Mouse (Mus musculus): Measurements from ENCODE around the gene Mgmt. TPM values are rescaled to one million over a fixed set of nuclear protein-coding genes. Genes with fewer than 3 reads are reported as not detected.

The Mgmt gene
- polyA plus RNA-seq, 1 experiment: 0.06 TPM

DNA sequence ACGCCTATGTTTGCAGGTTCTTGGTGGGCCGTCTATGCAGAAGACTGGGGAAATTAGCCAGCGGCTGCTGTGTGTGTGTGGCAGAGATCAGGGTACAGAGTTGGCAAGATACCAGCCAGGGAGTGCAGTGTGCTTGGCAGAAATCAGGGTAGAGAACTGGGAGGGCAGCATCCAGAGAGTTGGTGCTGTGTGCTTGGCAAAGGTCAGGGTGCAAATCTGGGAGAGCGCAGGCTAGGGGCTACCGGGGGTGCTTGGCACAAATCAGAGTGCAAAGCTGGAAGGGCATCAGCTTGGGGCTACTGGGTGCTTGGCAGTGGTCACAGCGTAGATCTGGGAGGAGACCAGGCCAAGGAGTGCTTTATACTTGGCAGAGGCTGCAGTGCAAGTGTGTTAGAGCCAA lies 175.4 kb downstream of the Mgmt start:
- Histone ChIP-seq H3K27me3 (ENCODE audit: control insufficient read depth) (no peaks in the 10 kb centered on the region), H3K4me1 (ENCODE audit: control insufficient read depth) (no peaks in the 10 kb centered on the region), H3K4me3 (replicated peaks) (no peak overlapping the region), H3K36me3 (ENCODE audit: control insufficient read depth) (no peaks in the 10 kb centered on the region), H3K9me3 (ENCODE audit: control insufficient read depth, low read length) (no peaks in the 10 kb centered on the region; the same call in 1 of the 2 replicates)
- TF ChIP-seq TAL1 (IDR thresholded peaks at IDR 0.05; ENCODE audit: low read length): no peak
- no peak for TF ChIP-seq GATA1 (IDR thresholded peaks at IDR 0.05; ENCODE audit: low read length)

DNA sequence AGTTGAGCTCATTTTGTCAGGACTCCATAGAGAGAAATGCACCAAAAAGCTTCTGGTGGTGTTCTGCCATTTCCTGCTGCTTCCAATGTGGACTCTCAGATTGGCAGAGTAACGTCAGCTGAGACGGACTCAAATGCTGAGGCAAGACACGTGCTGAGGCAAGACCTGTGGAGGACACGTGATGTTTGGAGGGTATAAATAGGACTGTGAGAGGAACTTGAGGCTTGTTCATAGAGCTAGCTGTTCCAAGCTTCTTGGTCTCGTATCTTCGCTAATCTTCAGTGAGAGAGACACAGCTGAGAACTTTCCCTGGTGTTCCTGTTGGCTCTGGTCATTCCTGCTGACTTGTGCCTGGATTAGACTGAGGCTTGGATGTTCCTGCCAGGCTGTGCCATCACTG lies 176.9 kb downstream of the Mgmt start:
- no peaks in the 10 kb centered on the region; the same call in 1 of the 2 replicates for H3K9me3 ChIP-seq (ENCODE audit: control insufficient read depth, low read length)

DNA sequence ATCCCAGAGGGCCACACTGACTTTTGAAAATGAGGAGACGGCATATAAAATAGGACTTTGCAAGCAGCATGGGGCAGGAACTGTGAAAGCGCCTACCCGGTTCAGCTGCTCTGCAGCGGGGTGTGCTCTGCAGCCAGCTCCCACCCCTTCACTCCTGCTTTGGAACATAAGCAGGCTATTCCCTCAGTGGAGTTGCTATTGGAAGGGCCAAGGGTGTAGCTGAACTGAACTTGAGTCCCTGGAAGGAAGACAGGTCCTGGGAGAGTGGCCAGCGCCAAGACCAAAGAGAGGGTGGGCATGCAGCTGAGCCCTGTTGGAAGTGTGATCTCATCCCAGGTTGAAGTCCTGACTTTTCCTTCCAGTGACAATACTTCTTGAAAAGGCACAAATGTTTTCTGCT lies 179.5 kb downstream of the Mgmt start:
- Histone ChIP-seq H3K9me3 (ENCODE audit: control insufficient read depth, low read length) (no peaks in the 10 kb centered on the region; the same call in 1 of the 2 replicates), H3K4me1 (ENCODE audit: control insufficient read depth) (no peaks in the 10 kb centered on the region), H3K27me3 (ENCODE audit: control insufficient read depth) (no peaks in the 10 kb centered on the region), H3K36me3 (ENCODE audit: control insufficient read depth) (no peaks in the 10 kb centered on the region), H3K4me3 (replicated peaks) (no peak overlapping the region)
- TF ChIP-seq GATA1 (IDR thresholded peaks at IDR 0.05; ENCODE audit: low read length): no peak
- TF ChIP-seq TAL1 (IDR thresholded peaks at IDR 0.05; ENCODE audit: low read length): no peak

More for the DNA sequence above, 176.9 kb downstream of the Mgmt start:
- TF ChIP-seq TAL1 (IDR thresholded peaks at IDR 0.05; ENCODE audit: low read length) (no peak), GATA1 (IDR thresholded peaks at IDR 0.05; ENCODE audit: low read length) (no peak)
- no peaks in the 10 kb centered on the region for H3K27me3 ChIP-seq (ENCODE audit: control insufficient read depth)
- no peaks in the 10 kb centered on the region for H3K4me1 ChIP-seq (ENCODE audit: control insufficient read depth)
- H3K4me3 ChIP-seq (replicated peaks): no peak overlapping the region
- H3K36me3 ChIP-seq (ENCODE audit: control insufficient read depth): no peaks in the 10 kb centered on the region

DNA sequence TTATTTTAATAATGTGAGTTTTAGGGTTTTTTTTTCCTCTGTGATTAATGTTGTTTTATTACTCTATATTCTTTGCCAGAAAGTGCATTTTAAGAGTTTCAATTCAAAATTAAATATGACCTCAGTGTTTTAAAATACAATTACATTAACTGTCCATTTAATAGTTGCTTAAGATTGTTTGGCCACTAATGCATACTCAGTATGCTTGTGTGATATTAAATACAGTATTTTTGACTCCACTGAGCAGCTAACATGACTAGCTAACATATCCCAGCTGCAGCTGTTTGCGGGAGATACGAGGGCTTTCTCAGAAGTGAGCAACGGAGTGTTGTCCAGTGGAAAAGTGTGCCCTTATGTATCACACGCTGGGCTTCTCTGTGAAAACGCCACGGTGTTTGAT lies 179.9 kb downstream of the Mgmt start:
- Histone ChIP-seq H3K4me3 (replicated peaks) (no peak overlapping the region), H3K4me1 (ENCODE audit: control insufficient read depth) (no peaks in the 10 kb centered on the region), H3K36me3 (ENCODE audit: control insufficient read depth) (no peaks in the 10 kb centered on the region), H3K27me3 (ENCODE audit: control insufficient read depth) (no peaks in the 10 kb centered on the region), H3K9me3 (ENCODE audit: control insufficient read depth, low read length) (no peaks in the 10 kb centered on the region; the same call in 1 of the 2 replicates)
- TF ChIP-seq GATA1 (IDR thresholded peaks at IDR 0.05; ENCODE audit: low read length) (no peak), TAL1 (IDR thresholded peaks at IDR 0.05; ENCODE audit: low read length) (no peak)

GRCm38 (mm10) chr7:137075301-137075700 lies 180.9 kb downstream of the Mgmt start:
- no peak overlapping the region for H3K4me3 ChIP-seq (replicated peaks)
- no peaks in the 10 kb centered on the region for H3K4me1 ChIP-seq (ENCODE audit: control insufficient read depth)
- H3K36me3 ChIP-seq (ENCODE audit: control insufficient read depth): no peaks in the 10 kb centered on the region
- TF ChIP-seq GATA1 (IDR thresholded peaks at IDR 0.05; ENCODE audit: low read length): no peak
- no peak for TF ChIP-seq TAL1 (IDR thresholded peaks at IDR 0.05; ENCODE audit: low read length)
- no peaks in the 10 kb centered on the region for H3K27me3 ChIP-seq (ENCODE audit: control insufficient read depth)
- H3K9me3 ChIP-seq (ENCODE audit: control insufficient read depth, low read length): 0 out of 2 replicates have a peak, but pooled peaks cover 2% of the 10 kb centered on the region

GRCm38 (mm10) chr7:137080171-137080570 lies 185.8 kb downstream of the Mgmt start:
- no peak for TF ChIP-seq TAL1 (IDR thresholded peaks at IDR 0.05; ENCODE audit: low read length)
- no peak for TF ChIP-seq GATA1 (IDR thresholded peaks at IDR 0.05; ENCODE audit: low read length)
- H3K9me3 ChIP-seq (ENCODE audit: control insufficient read depth, low read length): peaks cover 4% of the 10 kb centered on the region
- H3K36me3 ChIP-seq (ENCODE audit: control insufficient read depth): no peaks in the 10 kb centered on the region
- no peaks in the 10 kb centered on the region for H3K27me3 ChIP-seq (ENCODE audit: control insufficient read depth)
- H3K4me3 ChIP-seq (replicated peaks): no peak overlapping the region
- H3K4me1 ChIP-seq (ENCODE audit: control insufficient read depth): no peaks in the 10 kb centered on the region

DNA sequence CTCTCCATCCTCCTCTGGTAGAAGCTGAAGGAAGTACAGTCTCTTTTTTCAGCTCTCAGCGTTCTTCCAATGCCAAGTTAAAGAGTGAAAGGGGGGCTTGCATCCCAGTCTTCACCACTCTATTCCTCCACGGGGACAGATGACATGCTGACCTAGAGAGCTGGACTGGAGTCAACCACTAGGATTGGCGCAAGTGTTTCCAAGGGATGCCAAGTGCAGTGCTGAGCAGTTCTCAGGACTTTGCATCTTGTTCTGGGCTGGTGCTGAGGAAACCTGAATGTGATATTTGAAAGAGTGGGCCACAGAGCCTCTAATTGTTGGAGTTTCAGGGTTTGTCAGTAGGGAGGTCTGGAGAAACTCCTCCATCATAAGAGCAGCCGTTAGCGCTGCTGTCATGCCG lies 187.8 kb downstream of the Mgmt start:
- Histone ChIP-seq H3K4me3 (replicated peaks) (no peak overlapping the region), H3K9me3 (ENCODE audit: control insufficient read depth, low read length) (peaks cover 4% of the 10 kb centered on the region), H3K4me1 (ENCODE audit: control insufficient read depth) (no peaks in the 10 kb centered on the region), H3K36me3 (ENCODE audit: control insufficient read depth) (no peaks in the 10 kb centered on the region), H3K27me3 (ENCODE audit: control insufficient read depth) (no peaks in the 10 kb centered on the region)
- no peak for TF ChIP-seq GATA1 (IDR thresholded peaks at IDR 0.05; ENCODE audit: low read length)
- TF ChIP-seq TAL1 (IDR thresholded peaks at IDR 0.05; ENCODE audit: low read length): no peak

GRCm38 (mm10) chr7:137084651-137085050 lies 190.2 kb downstream of the Mgmt start:
- Histone ChIP-seq H3K4me1 (ENCODE audit: control insufficient read depth) (no peaks in the 10 kb centered on the region), H3K4me3 (replicated peaks) (no peak overlapping the region), H3K27me3 (ENCODE audit: control insufficient read depth) (no peaks in the 10 kb centered on the region), H3K36me3 (ENCODE audit: control insufficient read depth) (no peaks in the 10 kb centered on the region), H3K9me3 (ENCODE audit: control insufficient read depth, low read length) (peaks cover 4% of the 10 kb centered on the region)
- TF ChIP-seq TAL1 (IDR thresholded peaks at IDR 0.05; ENCODE audit: low read length) (no peak), GATA1 (IDR thresholded peaks at IDR 0.05; ENCODE audit: low read length) (no peak)

DNA sequence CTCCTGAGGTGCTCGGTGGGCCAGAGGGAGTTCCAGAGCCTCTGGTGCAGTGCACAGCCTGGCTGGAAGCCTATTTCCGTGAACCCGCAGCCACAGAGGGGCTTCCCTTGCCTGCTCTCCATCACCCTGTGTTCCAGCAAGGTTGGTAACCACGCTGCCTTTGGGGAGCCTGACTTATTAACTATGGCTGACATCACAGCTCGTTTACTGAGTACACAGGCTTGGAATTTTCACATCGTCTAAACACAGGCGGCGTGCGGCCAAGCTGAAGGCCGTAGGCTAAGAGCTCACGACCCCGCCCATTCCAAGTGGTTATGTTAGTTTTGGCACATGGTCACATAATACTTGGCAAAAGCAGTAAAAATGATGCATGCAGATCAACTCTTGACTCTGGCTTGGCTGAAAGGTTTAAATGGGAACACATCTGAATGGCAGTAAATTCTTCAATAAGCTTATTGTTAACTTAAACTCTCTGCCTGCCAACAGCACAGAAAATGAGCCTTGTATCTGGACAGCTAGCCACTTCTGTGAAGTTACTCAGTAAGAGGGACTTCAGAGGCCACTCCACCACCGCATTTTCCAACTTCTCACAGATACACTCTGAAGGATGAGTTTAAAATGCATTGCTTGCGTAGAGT lies 191.7 kb downstream of the Mgmt start:
- H3K27me3 ChIP-seq (ENCODE audit: control insufficient read depth): no peaks in the 10 kb centered on the region
- no peaks in the 10 kb centered on the region; the same call in 1 of the 2 replicates for H3K9me3 ChIP-seq (ENCODE audit: control insufficient read depth, low read length)
- no peaks in the 10 kb centered on the region for H3K4me1 ChIP-seq (ENCODE audit: control insufficient read depth)
- no peaks in the 10 kb centered on the region for H3K36me3 ChIP-seq (ENCODE audit: control insufficient read depth)
- TF ChIP-seq GATA1 (IDR thresholded peaks at IDR 0.05; ENCODE audit: low read length): no peak
- TF ChIP-seq TAL1 (IDR thresholded peaks at IDR 0.05; ENCODE audit: low read length): no peak
- no peak overlapping the region for H3K4me3 ChIP-seq (replicated peaks)

DNA sequence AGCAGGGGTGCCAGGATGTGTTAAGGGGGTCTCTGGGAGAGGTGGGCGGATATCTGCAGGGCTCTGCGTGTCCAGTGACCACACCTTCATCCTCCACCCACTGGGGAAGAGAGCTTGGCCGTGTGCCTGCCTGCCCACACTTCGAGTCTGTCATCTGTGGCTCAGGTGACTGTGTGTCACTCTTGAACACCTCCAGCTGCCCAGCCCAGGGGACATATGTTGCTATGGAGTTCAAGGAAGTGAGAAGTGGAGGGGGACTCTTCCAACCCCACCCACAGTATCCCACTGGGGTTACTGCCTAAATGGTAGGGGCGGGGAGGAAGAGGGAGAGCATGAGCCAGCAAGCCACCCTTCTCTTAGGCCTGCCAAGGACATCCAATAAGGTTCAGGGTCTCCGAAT lies 192.7 kb downstream of the Mgmt start:
- H3K36me3 ChIP-seq (ENCODE audit: control insufficient read depth): no peaks in the 10 kb centered on the region
- TF ChIP-seq TAL1 (IDR thresholded peaks at IDR 0.05; ENCODE audit: low read length) (no peak), GATA1 (IDR thresholded peaks at IDR 0.05; ENCODE audit: low read length) (no peak)
- H3K27me3 ChIP-seq (ENCODE audit: control insufficient read depth): no peaks in the 10 kb centered on the region
- H3K4me1 ChIP-seq (ENCODE audit: control insufficient read depth): no peaks in the 10 kb centered on the region
- H3K9me3 ChIP-seq (ENCODE audit: control insufficient read depth, low read length): no peaks in the 10 kb centered on the region
- no peak overlapping the region for H3K4me3 ChIP-seq (replicated peaks)

All from erythroblast, embryonic 14.5 days (primary cell).